Mouse (Mus musculus) hindlimb bud, embryonic 11.5 days (tissue): ENCODE results near the gene Iba57.
A peak's percentile ranks its signal among the peaks of the same experiment; 100 is the strongest.
"Not testable (repeated sequence)": the region's sequence is repeated elsewhere in the genome, so short reads cannot be mapped to it uniquely, and the experiment has no call there.

Experiments
- DNase-seq: peaks from one replicate; pipeline ENCODE4 v3.0.0-alpha.2; 2012; ENCODE audit warnings: low read depth, low spot score; ENCODE audit errors: extremely low spot score

The Iba57 gene

GRCm38 (mm10) chr11:59163255-59164236 is at the start of gene Iba57:
Gene Iba57, minus strand, starts transcription at chr11:59163739.
- DNase-seq: peak; percentile 90

DNA sequence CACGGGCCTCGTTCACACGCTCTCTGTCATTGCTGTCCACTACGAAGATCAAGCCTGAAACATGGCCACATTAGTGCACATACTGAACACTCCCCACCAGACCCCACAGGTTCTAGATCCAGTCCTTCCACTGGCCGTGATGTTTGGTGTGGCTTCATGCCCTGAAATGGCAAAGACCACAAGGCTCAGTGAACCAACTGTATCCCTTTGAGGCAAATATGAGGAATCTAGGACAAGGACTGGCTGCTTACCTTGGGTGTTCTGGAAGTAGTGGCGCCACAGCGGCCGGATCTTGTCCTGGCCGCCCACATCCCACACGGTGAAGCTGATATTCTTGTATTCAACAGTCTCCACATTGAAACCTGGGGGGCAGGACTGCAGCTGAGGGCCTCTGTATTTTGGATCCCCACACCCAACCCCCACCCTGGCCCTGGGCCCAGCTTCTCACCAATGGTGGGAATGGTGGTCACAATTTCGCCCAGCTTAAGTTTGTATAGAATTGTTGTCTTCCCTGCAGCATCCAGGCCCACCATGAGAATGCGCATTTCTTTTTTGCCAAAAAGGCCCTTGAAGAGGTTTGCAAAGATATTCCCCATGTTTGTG is 49.5 kb upstream of the Iba57 start:
- DNase-seq: no peak

GRCm38 (mm10) chr11:59212320-59212719 is 48.8 kb upstream of the Iba57 start:
- DNase-seq: not testable (repeated sequence)

- not testable (repeated sequence) for DNase-seq
Observed at GRCm38 (mm10) chr11:59211561-59211960, 48.0 kb upstream of the Iba57 start.

DNA sequence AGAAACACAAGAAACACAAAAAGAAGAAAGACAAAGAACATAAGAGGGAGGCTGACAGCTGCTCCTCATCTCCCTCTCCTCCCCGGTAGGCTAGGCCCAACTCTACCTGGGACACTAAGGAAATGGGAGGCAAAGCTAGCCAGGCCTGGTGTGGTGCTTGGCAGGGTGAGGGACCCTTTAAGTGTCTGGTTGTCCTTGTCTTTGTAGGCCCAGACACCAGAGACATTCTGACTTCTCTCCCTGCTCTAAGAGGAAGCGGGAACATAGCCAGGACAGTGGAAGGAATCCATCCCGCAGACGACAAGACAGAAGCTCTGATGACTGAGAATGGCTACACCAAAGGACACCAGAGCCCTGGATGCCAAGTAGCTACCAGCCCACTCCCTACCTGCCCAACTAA is 46.5 kb upstream of the Iba57 start:
- DNase-seq: no peak

DNA sequence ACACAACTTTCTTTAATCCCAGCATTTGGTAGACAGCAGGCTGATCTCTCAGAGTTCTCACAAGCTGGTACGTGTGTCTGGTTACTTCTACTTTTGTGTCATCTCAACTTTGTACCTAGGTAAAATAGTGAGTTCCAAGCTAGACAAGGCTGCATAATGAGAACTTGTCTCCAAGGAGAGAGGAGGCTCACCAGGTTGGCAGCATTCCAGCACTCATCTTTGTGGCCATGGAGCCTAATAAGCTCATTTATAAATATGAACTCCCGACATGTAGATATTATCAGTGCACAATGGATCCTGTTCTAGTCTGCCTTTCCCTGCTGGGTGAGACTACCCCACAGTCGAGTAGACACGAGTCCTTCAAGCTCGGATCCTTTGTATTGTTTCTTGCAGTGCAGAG is 46.0 kb upstream of the Iba57 start:
- no peak for DNase-seq

DNA sequence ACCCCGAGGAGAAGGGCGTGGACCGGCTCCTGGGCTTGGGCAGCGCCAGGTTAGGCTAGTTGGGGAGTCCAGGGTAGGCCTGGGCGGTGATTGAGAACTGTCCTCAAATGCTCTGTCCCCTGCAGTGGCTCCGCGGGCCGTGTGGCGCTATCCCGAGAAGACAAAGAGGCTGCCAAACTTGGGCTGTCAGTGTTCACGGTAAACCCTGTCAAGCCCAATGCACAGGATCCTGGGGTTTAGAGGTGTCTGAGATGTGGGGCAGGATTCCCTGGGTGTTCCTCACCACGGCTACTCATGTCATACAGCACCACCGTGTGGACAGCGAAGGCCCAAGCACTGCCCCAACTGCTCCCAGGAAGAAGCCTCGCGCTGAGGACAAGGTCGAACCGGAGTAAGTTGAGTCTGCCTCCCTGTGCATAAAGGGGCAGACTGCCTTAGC is 45.5 kb upstream of the Iba57 start:
- DNase-seq: no peak

GRCm38 (mm10) chr11:59208153-59208831 is 44.8 kb upstream of the Iba57 start, which contains the start of gene 2310033P09Rik:
Gene 2310033P09Rik, plus strand, starts transcription at chr11:59208321.
- DNase-seq: no peak

- no peak for DNase-seq
Observed at GRCm38 (mm10) chr11:59202081-59202995, 38.8 kb upstream of the Iba57 start, which contains the start of gene Mrpl55. Gene Mrpl55, plus strand, starts transcription at chr11:59202486.

DNA sequence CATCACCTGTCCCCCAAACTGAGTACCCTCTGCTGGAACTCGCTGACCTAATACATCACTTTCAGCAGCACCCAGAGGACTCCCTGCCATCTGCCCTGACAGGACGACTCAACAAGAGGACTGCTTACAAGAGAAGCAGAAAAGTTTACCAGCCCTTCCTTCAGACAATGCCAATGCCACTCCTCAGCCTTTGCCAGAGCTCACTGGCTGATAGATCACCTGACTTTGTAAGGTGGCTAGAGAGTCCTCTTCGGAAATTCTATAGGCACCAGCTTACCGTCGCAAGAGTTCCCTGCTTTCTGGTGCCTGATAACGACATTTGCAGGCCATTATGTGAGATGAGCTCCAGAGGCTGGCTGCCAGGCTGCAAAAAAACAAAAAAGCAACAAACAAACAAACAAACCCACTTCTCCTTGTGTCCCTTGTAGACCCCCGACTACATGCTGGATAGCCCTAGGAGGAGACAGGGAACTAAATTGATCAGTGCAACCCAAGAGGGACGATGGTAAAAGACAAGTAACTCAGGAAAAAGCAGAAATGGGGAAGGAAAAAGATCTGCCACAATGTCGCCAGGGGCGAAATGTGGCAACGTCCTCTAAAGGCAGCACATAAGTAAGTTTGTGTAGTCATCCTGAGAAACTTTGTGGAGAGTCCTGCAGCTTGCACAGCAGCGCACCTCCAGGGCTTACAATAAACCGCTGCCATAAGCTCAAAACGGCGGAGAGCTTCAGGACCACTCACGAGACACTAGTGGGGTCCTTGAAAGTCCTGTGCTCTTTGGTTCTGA is 37.9 kb upstream of the Iba57 start:
- DNase-seq: no peak

DNA sequence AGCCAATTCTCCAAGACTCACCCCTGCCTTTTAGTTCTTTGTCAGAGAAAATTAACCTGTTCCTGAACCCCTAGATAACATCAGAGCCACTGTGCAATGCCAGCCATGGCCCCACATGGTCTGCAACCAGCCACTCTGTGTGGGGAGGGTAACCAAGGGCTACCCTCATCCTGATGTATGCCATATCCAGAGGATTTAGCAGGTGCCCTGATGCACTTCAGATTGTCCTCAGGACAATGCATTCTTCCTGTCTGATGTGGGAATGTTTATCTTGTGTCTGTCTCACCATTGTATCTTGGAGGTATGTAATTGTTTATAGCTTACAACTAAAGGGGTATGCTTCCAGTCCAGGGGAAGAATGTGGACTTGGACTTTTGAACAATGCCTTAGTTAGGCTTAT is 32.7 kb upstream of the Iba57 start:
- DNase-seq: no peak

DNA sequence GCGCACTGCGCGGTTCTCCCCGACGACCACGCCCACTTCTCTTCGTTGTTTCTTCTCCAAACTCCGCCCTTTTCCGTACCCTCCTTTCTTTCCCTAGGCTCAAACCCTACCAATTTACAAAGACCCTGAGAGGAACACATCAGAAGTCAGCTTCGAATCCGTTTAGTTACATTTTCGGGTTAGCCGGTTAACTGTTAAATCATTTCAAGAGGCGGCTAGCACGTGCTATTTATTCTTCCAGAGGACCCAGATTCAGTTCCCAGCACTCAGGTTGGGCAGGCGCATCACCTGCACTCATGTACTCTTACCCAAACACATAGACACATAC is 28.5 kb upstream of the Iba57 start, which contains the start of gene Guk1:
TSS of gene Guk1 (minus strand) at position 154 of the 328 bp plus-strand sequence.
- DNase-seq: no peak

- no peak for DNase-seq
Observed at GRCm38 (mm10) chr11:59191231-59192058, 27.9 kb upstream of the Iba57 start.

DNA sequence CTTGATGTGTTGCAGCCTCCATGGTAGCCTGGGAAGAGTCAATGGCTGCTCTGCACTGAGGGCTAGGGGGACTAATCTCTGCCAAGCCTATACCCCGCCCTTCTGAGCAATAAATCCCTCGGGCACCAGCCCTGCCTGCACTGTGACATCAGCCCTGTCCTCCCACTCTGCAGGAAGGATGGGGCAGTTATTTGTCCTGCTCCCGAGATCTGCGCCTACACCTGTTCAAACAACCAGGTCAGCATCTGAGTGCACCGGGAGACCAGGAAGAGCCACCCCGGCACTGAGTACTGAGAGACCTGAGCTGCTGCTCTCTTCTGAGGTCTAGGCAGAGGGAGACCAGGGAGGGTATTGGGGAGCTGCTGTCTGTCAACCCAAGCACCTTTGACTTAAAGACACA is 24.2 kb upstream of the Iba57 start:
- no peak for DNase-seq

DNA sequence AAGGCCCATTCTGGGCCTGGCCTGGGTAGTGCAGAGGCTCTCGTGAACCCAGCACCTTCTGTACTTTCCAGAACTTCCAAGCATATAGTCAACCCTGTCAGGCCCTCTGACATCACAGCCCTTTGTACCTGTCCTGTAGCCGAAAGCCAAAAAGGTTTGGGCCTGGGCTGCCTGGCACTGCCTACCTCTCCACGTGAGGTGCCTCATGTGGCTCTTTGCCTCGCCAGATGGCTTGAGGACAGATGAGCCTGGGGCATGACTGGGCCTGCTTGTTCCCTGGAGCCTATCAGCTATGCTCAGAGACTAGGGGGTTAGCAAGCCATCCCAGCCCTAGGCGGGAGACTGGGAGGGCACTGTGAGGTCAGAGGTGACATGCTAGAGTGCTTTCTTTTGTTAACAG is 22.0 kb upstream of the Iba57 start:
- no peak for DNase-seq

GRCm38 (mm10) chr11:59183821-59184220 is 20.3 kb upstream of the Iba57 start:
- DNase-seq: no peak

DNA sequence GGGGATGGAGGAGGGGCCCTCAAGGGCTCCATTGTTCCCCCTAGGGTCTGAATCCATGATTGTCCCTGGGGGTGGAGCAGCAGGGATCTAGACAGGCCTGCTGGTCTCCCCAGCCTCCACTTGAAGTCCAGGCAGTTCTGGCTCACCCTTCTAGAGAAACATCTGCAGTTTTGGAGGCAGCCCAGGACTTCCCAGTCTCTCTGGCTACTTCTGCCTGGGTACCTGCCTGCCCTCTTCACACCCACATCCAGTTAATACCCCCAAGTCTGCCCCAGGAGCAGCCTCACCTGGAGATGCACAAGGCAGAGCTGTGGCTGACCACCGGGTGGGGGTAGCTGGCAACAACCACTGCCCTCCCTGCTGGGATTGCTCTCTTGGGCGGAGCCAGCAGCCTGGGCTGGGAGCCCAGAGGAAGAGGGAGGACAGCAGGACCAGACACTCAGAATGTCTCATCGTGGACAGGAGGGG is 19.4 kb upstream of the Iba57 start, which contains the start of gene Gjc2:
TSS of gene Gjc2 (minus strand) at position 350 of the 468 bp plus-strand sequence.
- no peak for DNase-seq

DNA sequence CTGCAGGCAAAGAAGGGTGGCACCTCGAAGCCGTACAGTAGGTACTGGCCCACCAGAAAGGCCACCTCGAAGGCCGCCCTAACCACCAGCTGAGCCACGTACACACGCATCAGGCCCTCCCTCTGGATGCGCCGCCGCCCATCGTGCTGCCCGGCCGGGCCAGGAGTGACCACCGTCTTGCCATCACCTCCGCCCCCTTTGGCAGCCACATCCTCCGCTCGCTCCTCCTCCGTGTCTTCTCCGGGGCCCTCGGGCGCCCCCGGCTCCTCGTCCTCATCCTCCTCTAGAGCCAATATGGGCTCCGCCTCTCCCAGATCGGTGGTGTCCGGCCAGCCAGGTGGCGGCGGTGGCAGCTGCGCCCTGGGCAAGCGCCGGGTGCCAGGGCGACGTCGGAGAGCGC is 13.4 kb upstream of the Iba57 start:
- DNase-seq: no peak

GRCm38 (mm10) chr11:59176475-59176874 is 12.9 kb upstream of the Iba57 start:
- DNase-seq: no peak
